Mouse (Mus musculus) C2C12 (cell line): ENCODE results near the gene Hoxb5. TPM values are rescaled to one million over a fixed set of nuclear protein-coding genes. Genes with fewer than 3 reads are reported as not detected.

Experiments used
- H3K27me3 ChIP-seq: one replicate; pipeline ENCODE4 v1.6.1; 2011; ENCODE audit not compliant: control insufficient read depth, insufficient read depth, insufficient read length
- H3K36me3 ChIP-seq: one replicate; pipeline ENCODE4 v1.6.1; 2011; ENCODE audit not compliant: control insufficient read depth, insufficient read depth
- H3K4me3 ChIP-seq: one replicate; pipeline ENCODE4 v1.5.1; 2011; ENCODE audit warnings: mild to moderate bottlenecking, control low read depth; ENCODE audit not compliant: poor library complexity, insufficient read depth, severe bottlenecking
- H3K79me2 ChIP-seq: one replicate; pipeline ENCODE4 v1.6.1; 2011; ENCODE audit not compliant: control insufficient read depth, insufficient read depth
- H3K79me3 ChIP-seq: one replicate; pipeline ENCODE4 v1.6.1; 2011; ENCODE audit warnings: low read depth, control low read depth
- H3ac ChIP-seq: one replicate; pipeline ENCODE3; 2011; ENCODE audit warnings: low read depth; ENCODE audit not compliant: control insufficient read depth, insufficient read length
- CEBPB ChIP-seq: IDR thresholded peaks from one replicate; pipeline ENCODE4 v1.6.1; 2011; ENCODE audit warnings: low read depth, mild to moderate bottlenecking, control low read depth, moderate library complexity
- CTCF ChIP-seq: IDR thresholded peaks from one replicate; pipeline ENCODE4 v1.5.1; 2011; ENCODE audit not compliant: control insufficient read depth, insufficient read depth, insufficient read length
- FOSL1 ChIP-seq: IDR thresholded peaks from one replicate; pipeline ENCODE4 v1.8.0; 2011; ENCODE audit warnings: mild to moderate bottlenecking, low read length; ENCODE audit not compliant: poor library complexity, insufficient read depth, severe bottlenecking
- MAX ChIP-seq: IDR thresholded peaks from one replicate; pipeline ENCODE4 v1.6.1; 2011; ENCODE audit warnings: mild to moderate bottlenecking, control low read depth
- MYOD1 ChIP-seq: IDR thresholded peaks from one replicate; pipeline ENCODE4 v1.6.1; 2011; ENCODE audit warnings: low read depth; ENCODE audit not compliant: control insufficient read depth, insufficient read length
- MYOG ChIP-seq: IDR thresholded peaks from one replicate; pipeline ENCODE4 v1.6.1; 2011; ENCODE audit not compliant: control insufficient read depth, insufficient read length; ENCODE audit errors: extremely low read depth
- USF1 ChIP-seq: IDR thresholded peaks from one replicate; pipeline ENCODE4 v1.6.1; 2011; ENCODE audit warnings: low read depth, mild to moderate bottlenecking, control low read depth, moderate library complexity
- polyA plus RNA-seq: library from polyadenylated mRNA; unstranded; fragments of >200 nt; fragmentation: generic; extraction: Trizol; gene quantifications from one replicate; pipeline ENCODE4 v1.2.1, GENCODE M21; 2012; ENCODE audit warnings: missing spikeins

Gene Hoxb5
- polyA plus RNA-seq, 1 experiment = not detected

GRCm38 (mm10) chr11:96313806-96314428 is 10.8 kb downstream of the Hoxb5 start:
- TF ChIP-seq MAX (no peak), FOSL1 (no peak), MYOD1 (no peak), CEBPB (no peak), USF1 (no peak), CTCF (no peak)
- Histone ChIP-seq H3K79me2 (no peaks in the 10 kb centered on the region), H3K4me3 (no peak overlapping the region), H3ac (no peak overlapping the region), H3K36me3 (no peaks in the 10 kb centered on the region), H3K79me3 (no peaks in the 10 kb centered on the region), H3K27me3 (peaks cover 79% of the 10 kb centered on the region)

- Histone ChIP-seq H3K79me2 (no peaks in the 10 kb centered on the region), H3K36me3 (no peaks in the 10 kb centered on the region), H3K79me3 (no peaks in the 10 kb centered on the region), H3K4me3 (no peak overlapping the region), H3K27me3 (peaks cover 79% of the 10 kb centered on the region), H3ac (no peak overlapping the region)
- TF ChIP-seq MYOD1 (no peak), CEBPB (no peak)
Observed at GRCm38 (mm10) chr11:96314671-96315343, 11.7 kb downstream of the Hoxb5 start.

- TF ChIP-seq MAX (no peak), CTCF (no peak), USF1 (no peak), FOSL1 (no peak), MYOG (no peak), CEBPB (no peak), MYOD1 (no peak)
- Histone ChIP-seq H3K79me3 (no peaks in the 10 kb centered on the region), H3K79me2 (no peaks in the 10 kb centered on the region), H3K36me3 (no peaks in the 10 kb centered on the region), H3K27me3 (peaks cover 79% of the 10 kb centered on the region), H3ac (no peak overlapping the region), H3K4me3 (no peak overlapping the region)
Observed at GRCm38 (mm10) chr11:96315344-96315681, 12.2 kb downstream of the Hoxb5 start.

GRCm38 (mm10) chr11:96316696-96317607 is 13.8 kb downstream of the Hoxb5 start:
- H3K36me3 ChIP-seq = no peaks in the 10 kb centered on the region
- TF ChIP-seq MYOG = no peak
- TF ChIP-seq FOSL1 = no peak
- TF ChIP-seq USF1 = no peak
- no peak for TF ChIP-seq MAX
- no peak for TF ChIP-seq CTCF
- no peak for TF ChIP-seq CEBPB
- H3K4me3 ChIP-seq = no peak overlapping the region
- H3K27me3 ChIP-seq = peaks cover 81% of the 10 kb centered on the region
- H3ac ChIP-seq = no peak overlapping the region
- no peaks in the 10 kb centered on the region for H3K79me3 ChIP-seq
- no peaks in the 10 kb centered on the region for H3K79me2 ChIP-seq

- Histone ChIP-seq H3K36me3 (no peaks in the 10 kb centered on the region), H3K4me3 (no peak within 1 kb of the TSS)
Observed at GRCm38 (mm10) chr11:96317608-96318367, 14.7 kb downstream of the Hoxb5 start, which contains the start of gene Hoxb4. TSS of gene Hoxb4 (plus strand) at chr11:96318267.

More at GRCm38 (mm10) chr11:96317608-96318367, 14.7 kb downstream of the Hoxb5 start, which contains the start of gene Hoxb4:
- Histone ChIP-seq H3ac (peak within 1 kb of the TSS; percentile 30), H3K79me2 (no peaks in the 10 kb centered on the region), H3K27me3 (peaks cover 75% of the 10 kb centered on the region), H3K79me3 (no peaks in the 10 kb centered on the region)
- no peak for TF ChIP-seq MYOG
